Mouse (Mus musculus) neutrophil, adult 5-6 weeks (primary cell): ENCODE results near the gene Slc38a11. TPM values are rescaled to one million over a fixed set of nuclear protein-coding genes. Genes with fewer than 3 reads are reported as not detected.

ENCODE experiments used
- ATAC-seq: fragments of 151-379, 151-347 bp; 2 replicates; pipeline ENCODE4 v1.8.0; 2017; ENCODE audit warnings: mild to moderate bottlenecking, moderate TSS enrichment; ENCODE audit not compliant: insufficient number of reproducible peaks, poor library complexity, low FRiP score, severe bottlenecking; ENCODE audit errors: extremely low read depth
- total RNA-seq: library from RNA; stranded (forward); fragments of 200-1000 nt; gene quantifications from 2 replicates; pipeline ENCODE4 v1.2.3, GENCODE M21; 2017

Slc38a11 gene
- total RNA-seq, 1 experiment from 2014 or later = not detected

DNA sequence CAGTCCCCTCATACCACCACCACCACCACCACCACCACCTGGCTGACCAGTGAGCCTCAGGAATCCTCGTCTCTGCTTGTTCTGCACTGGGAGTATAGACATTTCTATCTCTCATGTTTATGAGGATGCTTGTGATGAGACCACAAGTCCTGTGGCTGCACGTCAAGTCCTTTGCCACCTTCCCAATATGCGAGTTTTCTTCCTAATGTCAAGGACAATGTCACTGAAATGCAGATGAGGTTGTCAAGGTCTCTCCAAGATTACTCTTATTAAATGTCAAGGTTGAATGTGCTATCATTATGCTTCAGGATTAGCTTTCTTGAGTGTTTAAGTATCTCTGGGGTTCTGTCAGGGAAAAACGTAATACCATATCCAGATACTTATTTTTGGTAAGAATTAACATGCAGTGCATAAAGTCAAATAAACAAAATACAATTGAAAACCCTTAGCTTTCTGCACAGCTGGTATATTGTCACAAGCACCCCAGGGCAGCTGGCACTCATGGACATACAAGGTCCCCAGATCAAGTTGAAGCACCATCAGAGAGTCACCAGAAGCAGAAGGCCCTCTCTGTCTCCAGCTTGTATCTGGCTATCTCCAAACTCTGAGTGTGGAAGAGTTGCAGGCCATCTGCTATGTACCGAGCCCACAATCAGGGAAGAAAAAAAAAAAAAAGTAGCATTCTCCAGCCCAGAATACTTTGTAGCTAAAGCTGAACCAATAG lies 97.1 kb downstream of the Slc38a11 start:
- no peak for ATAC-seq

Other genes starting within 250 kb of the Slc38a11 start
- 15.9 and 20.9 TPM in 2 replicates for gene Cobll1, start 124.6 kb downstream of the Slc38a11 start, total RNA-seq
- not detected in 2 replicates for gene Scn3a, start 203.6 kb upstream of the Slc38a11 start, total RNA-seq